Mouse (Mus musculus) 3T3-L1 (cell line): Measurements from ENCODE around the gene Lilr4b.
"Not testable (repeated sequence)": the region's sequence is repeated elsewhere in the genome, so short reads cannot be mapped to it uniquely, and the experiment has no call there.

Source experiments
- DNase-seq: peaks from one replicate; pipeline ENCODE4 v3.0.0-alpha.2; 2015; ENCODE audit warnings: low read depth, low spot score

Lilr4b gene

GRCm38 (mm10) chr10:51480397-51480796 lies at the start of gene Lilr4b, which contains the start of gene Gm49339:
Lilr4b (plus strand) TSS chr10:51480632.
Gm49339 (plus strand) TSS chr10:51480612.
- not testable (repeated sequence) for DNase-seq

GRCm38 (mm10) chr10:51432940-51433339 lies 47.5 kb upstream of the Lilr4b start:
- DNase-seq: no peak

DNA sequence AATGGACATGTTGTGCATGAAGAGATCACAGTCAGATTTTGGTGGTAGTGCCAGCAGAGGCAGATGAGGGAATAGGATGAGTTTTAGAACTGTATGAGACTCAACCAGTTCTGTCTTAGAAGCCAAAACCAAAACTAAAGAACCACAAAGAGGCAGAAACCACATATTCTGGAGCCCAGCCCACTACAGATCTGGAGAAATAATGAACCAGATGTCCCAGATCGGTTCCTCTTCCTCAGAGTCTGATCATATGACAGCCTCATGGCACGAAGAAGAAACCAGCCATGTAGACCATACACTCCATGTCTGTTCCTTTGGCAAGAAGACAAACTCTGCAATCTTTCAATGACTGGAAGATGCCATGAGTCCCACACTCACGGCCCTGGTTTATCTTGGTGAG lies 44.7 kb upstream of the Lilr4b start:
- no peak for DNase-seq

DNA sequence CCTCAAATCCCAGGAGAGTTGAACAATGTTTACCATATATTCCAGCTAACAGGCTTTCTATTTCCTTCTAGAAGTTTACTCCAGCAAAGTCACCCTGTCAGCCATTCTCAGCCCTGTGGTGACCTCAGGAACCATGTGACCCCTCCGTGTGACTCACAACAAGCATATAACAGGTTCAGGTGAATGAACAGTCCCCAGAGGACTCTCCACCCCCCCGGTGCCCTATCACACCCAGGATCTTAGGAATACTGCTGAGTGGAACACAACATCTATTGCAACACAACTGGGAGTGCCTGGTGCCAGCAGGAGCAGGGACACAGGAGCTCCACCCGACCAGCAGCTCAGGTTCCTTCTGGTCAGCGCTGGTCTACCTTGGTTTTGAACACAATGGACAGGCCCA lies 28.8 kb upstream of the Lilr4b start:
- no peak for DNase-seq

- no peak for DNase-seq
Measured at GRCm38 (mm10) chr10:51453616-51454298, 26.7 kb upstream of the Lilr4b start.

- no peak for DNase-seq
Measured at GRCm38 (mm10) chr10:51454365-51454764, 26.1 kb upstream of the Lilr4b start.

- no peak for DNase-seq
Measured at GRCm38 (mm10) chr10:51455762-51456161, 24.7 kb upstream of the Lilr4b start.

- DNase-seq: no peak
Measured at GRCm38 (mm10) chr10:51456369-51456768, 24.1 kb upstream of the Lilr4b start.

- not testable (repeated sequence) for DNase-seq
Measured at GRCm38 (mm10) chr10:51463800-51464199, 16.6 kb upstream of the Lilr4b start.

DNA sequence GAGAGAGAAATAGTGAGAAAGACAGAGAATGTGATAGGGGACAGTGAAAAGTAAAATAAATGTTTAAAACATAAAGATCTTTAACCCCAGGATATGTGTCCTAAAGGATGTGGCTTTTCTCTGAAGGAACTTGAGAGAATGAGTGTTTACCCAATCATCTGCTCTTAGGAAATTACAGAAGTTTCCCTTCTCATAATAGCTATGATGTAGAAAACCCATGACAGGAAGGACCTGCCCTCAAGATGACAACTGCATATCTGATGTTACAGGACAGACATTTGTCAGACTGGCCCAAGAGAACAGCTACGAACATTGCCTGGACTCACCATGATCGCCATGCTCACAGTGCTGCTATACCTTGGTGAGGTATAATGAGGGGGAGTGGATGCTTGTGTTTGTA lies 10.3 kb downstream of the Lilr4b start, which contains the start of gene Lilrb4a:
Lilrb4a (plus strand) TSS at position 266 of the 400 bp plus-strand sequence.
- DNase-seq: not testable (repeated sequence)

- DNase-seq: no peak
Measured at GRCm38 (mm10) chr10:51520021-51520420, 39.6 kb downstream of the Lilr4b start.

DNA sequence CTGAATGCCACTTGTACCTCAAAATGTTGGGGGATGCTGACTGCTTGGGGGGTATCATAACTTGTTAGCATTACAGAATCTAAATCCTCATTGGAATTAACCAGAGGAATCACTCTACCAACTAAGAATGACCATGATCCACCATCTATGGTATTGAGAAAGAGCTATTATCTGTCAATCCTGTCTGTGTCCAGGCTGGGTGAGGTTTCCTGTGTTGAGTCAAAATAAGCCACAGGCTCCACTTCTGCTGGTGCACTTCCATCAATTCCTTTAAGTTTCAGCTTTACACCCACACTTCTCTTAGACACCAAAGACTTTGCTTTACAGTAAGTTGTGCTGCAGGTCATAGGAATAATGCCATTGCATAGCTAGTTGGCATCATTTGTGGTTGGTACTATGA lies 41.0 kb downstream of the Lilr4b start:
- no peak for DNase-seq

- no peak for DNase-seq
Measured at GRCm38 (mm10) chr10:51526090-51526489, 45.7 kb downstream of the Lilr4b start.

DNA sequence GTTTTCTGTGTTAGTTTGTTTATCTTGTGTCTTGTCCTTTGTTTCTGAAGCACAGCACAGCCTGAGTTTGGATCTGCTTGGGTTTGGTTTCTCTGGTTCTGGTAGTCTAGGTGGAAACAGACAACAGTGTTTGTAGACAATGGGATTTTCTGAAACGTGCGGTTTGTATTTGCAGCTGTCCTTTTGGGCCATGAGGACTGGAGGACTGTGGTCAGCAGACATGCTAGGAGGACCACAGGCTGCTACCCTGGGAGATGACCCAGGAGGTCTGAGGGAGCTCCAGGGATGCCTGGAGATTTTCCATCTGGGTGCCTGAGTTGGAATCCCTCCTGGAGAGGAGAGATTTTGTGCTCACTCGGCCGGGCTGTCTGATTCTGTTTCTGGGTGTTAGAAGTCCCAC lies 46.2 kb downstream of the Lilr4b start:
- no peak for DNase-seq

DNA sequence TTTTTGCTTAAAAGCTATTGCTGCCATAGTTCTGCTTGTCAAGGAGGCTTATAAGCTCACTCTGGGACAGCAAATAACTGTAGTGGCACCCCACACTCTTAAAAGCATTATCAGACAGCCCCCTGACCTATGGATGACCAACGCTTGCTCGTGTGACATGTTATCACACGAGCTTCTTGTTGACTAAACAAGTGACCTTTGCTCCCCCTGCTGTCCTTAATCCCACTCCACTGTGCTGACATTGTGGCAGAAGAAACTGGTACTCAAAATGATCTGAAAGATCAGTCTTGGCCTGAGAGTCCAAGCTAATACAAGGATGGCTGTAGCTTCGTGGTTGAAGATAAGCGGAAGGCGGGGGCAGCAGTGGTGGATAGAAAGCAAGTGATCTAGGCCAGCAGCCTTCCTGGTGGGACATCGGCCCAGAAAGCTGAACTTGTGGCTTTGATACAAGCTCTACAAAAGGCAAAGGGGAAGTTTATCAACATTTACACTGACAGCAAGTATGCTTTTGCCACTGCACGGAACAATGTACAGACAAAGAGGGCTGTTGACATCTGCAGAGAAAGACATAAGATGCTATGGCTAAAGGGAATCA lies 48.5 kb downstream of the Lilr4b start:
- DNase-seq: no peak

- no peak for DNase-seq
Measured at GRCm38 (mm10) chr10:51529497-51529896, 49.1 kb downstream of the Lilr4b start.

GRCm38 (mm10) chr10:51530813-51531212 lies 50.4 kb downstream of the Lilr4b start:
- DNase-seq: no peak
